Mouse (Mus musculus): ENCODE measurements around the gene Sgsh.

The Sgsh gene

DNA sequence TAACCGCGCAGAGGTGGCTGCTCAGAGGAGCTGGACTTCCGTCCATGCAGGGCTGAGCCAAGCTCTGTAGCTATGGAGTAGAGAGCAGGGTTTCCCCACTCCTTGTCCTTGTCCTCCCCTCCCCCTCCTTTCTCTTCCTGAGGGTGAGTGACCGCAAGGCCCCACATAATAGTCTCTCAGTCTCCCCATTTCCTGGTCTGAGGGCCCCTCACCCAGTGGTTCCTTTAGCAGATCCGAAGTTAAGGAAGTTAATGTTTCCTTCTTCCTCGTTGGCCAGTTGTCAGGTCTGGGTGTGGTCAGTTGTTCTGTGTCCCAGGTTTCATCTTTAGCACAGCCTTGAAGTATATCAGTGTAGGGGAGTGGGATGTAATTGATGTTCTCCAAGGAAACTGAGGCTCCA lies 20.1 kb upstream of the Sgsh start:
- DNase-seq: no peak

- peak; percentile 87 to 88 for DNase-seq
Measured at GRCm38 (mm10) chr11:119363534-119364145, 8.3 kb upstream of the Sgsh start.

DNA sequence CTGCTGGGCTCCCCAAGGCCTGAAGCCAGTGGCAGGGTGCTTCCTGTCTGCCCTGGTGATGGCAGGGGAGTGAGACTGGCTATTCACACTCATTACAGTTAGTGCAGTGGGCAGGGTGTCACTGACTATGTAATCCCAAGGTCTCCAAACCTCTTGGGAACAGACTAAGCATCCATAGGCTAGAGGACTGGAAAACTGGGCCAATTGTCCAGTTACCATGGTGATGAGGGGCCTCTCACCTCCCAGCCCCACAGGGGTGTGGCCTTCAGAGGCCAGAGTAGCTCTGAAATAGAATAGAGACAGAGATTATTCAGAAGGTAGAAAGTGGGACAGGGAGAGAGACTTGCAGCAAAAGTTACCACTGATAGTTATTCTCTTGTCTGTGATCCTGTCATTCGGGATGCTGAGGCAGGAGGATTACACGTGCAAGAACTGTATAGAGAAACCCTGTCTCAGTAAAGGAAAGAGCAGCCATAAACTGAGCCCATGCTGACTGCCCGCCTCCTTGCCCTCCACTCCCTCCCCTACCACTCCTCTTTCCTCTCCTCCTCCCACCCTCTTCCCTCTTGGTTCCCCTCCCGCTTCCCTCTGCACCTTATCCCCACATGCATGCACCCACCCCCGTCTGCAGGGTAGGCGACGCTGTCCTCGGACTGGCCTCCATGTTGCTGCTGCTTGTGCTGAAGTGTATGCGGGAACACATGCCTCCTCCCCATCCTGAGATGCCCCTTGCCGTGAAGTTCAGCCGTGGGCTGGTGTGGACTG lies 7.6 kb upstream of the Sgsh start:
- DNase-seq: no peak

GRCm38 (mm10) chr11:119359089-119359488 lies 3.8 kb upstream of the Sgsh start:
- no peak for DNase-seq

DNA sequence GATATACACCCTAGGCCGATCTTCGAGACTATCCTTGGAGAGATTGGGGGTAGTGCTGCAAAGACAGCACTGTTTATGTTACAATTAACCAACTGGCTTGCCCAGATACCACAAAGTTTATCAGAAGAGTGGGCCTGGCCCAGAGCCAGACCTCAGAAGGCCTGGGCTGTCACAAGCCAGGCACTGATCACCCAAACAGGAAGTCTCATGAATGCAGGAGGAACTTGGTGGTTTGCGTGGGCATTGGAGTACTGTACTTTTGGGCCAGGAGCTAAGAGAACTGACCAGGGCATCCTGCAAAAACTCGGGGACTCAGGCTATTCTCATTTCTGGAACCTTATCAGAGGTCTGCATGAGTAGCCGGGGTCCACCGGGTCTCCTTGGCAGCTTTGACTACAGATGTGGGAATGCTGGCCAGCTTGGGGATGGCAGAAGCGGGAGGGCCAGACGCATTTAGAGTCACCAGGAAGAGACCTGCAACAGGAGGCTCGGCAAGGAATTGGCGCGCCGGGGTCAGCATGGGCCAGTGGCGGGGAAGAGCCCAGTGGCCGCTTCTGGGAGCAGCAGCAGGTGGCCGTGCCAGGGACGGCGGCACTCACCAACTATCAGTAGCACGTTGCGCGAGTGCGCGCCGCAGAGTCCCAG lies 416 bp downstream of the Sgsh start:
- peak in 1 of 2 experiments; percentile 34 for DNase-seq

- peak in 1 of 2 experiments; percentile 32 for DNase-seq
Measured at GRCm38 (mm10) chr11:119353946-119354345, 1.4 kb downstream of the Sgsh start.

GRCm38 (mm10) chr11:119352113-119352512 lies 3.2 kb downstream of the Sgsh start:
- DNase-seq: no peak

DNA sequence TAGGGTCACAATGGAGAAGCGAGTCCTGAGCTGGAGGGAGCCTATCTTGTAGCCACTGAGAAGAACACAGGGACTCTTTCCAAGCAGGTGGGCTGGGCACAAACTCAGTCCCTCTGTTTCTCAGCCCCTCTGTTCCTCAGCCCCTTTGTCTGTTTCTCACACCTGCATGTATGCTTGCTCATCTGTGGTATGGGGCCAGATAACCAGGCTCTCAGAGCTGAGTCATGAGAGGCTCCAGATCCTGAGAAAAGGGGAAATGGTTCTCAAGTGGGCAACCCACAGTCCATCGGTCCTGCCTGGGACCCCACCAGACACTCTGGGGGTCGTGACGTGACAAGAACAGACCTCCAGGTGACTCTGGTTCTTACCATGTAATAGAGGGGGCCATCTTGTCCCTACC lies 8.2 kb downstream of the Sgsh start:
- no peak for DNase-seq

- no peak for DNase-seq
Measured at GRCm38 (mm10) chr11:119344865-119345264, 10.5 kb downstream of the Sgsh start.

GRCm38 (mm10) chr11:119344178-119344577 lies 11.2 kb downstream of the Sgsh start:
- no peak for DNase-seq

DNA sequence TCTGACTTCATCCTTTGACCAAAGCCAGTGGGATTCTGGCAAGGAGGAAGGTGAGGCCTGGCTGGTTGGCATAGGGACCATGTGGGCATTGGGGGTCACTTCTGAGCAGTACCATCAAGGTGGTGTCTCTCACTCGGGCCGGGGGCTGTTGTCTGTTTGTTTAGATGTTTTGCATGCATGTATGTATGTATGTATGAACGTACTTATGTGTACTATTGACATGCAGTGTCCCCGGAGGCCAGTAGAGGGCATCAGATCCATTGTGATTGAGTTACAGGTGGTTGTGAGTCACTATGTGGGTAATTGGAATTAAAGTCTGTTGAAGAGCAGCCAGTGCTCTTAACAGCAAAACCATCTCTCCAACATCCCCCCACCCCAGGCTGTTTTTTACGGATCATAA lies 15.7 kb downstream of the Sgsh start:
- DNase-seq: peak; percentile 86 to 89

DNA sequence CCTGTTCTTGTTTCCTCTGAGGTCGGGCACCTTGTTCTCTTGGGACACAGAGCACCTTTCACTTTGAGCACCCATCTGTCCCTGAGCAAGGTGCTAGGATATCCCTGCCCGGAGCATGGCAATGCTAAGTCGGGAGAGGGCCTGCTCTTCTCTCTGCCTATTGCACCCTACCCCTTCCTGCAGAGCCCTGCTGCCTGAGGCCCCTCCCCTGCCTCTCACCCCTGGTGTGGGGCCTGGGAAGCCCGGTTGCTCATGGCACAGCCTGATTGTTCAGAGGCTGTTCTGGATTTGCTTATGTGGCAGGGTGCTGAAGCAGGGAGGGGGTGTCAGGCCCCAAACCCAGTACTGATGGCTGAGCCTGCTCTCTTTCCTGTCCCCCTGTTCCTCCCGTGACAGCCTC lies 16.2 kb downstream of the Sgsh start:
- DNase-seq: no peak

- peak in 1 of 2 experiments; percentile 36 for DNase-seq
Measured at GRCm38 (mm10) chr11:119338271-119339059, 16.9 kb downstream of the Sgsh start.

DNA sequence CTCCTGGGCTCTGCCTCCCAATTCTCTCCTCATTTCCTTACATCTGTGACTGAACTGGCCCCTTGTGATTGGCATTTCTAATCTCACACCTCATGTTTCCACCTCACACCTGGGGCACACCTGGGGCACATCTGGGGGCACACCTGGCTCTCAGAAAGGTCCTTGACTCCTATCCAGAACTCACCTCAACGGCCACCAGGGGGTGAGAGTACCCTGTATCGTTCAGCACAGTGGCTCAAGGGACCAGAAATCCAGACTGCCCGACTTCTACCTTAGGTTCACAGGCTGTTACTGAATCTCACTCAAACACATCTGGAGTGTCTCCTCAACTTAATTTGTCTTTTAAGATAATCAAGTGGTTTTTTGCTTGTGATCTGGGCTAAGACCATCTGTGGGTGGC lies 23.4 kb downstream of the Sgsh start:
- no peak for DNase-seq

DNA sequence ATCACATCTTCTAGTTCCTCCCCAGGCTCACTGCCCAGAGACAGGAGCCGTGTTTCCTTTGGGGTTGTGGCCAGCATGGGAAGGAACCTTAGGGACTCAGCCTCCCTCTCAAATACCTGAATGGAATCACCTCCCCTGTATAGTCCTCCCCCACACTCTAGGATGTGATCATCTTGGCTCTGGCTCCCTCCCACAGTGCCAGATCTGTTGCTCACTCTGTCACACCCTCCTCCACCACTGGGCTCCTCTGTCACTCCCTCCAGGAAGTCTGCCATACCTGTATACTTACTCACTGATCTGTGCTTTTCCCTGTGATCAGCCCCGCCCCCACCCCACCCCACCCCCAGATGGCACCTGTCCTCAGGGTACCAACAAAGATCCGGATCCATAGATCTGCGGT lies 24.7 kb downstream of the Sgsh start:
- no peak for DNase-seq

DNA sequence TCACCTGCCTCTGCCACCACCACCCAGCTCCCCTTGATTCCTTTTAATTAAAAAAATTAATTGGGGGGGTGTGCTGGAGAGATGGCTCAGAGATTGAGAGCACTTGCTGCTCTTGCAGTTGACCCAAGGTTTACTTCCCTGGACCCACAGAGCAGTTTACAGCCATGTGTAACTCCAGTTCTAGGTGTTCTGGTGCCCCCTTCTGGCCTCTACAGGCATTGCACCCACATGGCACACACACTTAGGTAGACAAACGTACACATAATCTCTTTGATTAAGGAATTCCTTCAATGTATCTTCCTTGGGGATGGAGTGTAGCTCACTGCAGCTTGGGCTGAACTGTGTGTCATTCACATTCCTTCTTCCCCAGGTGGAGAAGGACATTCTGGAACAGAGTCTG lies 30.3 kb downstream of the Sgsh start:
- DNase-seq: no peak

DNA sequence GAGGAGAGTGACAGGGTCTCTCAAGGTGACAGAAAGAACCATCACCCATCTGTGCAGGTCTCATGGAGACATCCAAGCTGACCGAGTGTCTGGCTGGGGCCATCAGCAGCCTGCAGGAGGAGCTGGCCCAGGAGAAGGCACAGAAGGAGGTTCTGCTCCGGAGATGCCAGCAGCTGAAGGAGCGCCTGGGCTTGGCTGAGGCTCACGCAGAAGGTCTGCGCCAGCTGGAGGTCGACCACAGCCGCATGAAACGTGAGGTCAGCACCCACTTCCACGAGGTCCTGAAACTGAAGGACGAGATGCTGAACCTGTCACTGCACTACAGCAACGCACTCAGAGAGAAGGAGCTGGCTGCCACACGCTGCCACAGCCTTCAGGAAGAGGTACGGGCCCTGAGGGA lies 32.8 kb downstream of the Sgsh start:
- peak; percentile 56 to 63 for DNase-seq

DNA sequence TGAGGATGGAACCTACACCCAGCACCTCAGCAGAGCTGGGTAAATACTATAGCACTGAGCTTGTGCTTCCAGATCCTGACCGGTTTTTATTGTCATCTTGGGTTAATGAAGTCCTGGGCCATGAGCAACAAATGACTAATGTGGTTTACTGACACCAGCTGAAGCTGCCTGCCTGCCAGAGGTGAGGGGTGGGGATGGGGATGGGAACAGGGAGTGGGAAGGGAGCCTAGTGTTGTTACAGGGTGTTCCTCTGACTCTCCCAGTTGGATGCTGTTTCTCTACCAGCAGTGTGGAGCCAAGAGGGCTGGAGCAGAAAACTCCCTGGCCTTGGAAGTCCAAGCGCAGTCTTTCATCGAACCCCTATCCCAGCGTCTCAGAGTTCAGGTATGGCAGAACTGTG lies 38.6 kb downstream of the Sgsh start:
- DNase-seq: no peak

- DNase-seq: no peak
Measured at GRCm38 (mm10) chr11:119314252-119314936, 40.9 kb downstream of the Sgsh start.

DNA sequence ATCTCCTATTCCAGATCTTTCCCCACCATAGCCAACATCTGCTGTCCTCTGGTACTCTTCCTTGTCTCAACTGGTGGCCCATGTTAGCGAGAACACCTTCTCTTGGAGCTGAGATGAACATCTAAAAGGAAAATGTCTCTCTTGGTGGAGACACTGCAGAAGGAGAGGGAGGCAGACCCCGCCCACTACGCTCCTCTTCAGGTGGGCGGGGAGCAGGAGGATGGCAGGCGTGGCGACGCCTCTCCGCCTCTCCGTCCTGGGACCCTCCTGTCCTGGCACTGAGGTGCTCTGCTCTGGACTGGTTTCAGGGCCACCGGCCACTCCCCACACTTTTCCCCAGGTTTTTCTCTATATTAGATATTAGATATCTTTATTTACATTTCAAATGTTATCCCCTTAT lies 44.7 kb downstream of the Sgsh start:
- DNase-seq: no peak

GRCm38 (mm10) chr11:119307916-119308315 lies 47.4 kb downstream of the Sgsh start:
- no peak for DNase-seq

DNA sequence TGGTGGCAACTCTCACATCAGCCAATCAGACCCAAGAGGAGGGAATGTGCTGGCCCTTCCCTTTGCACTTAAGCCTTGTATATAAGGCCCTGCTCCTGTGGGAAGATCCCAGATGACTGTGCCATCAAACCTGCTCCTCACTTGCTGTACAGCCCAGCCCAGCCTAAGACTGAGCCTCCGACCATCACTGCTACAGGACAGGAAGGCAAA lies 47.8 kb downstream of the Sgsh start, which contains the start of gene Card14:
Card14 (plus strand) TSS at position 111 of the 210 bp plus-strand sequence.
- DNase-seq: no peak

All from cerebellum, postnatal 10 days (tissue).